Mouse (Mus musculus): ENCODE results near the gene Fra10ac1. TPM values are rescaled to one million over a fixed set of nuclear protein-coding genes. Genes with fewer than 3 reads are reported as not detected.
A peak's percentile ranks its signal among the peaks of the same experiment; 100 is the strongest.

Fra10ac1 gene
- total RNA-seq, 2 experiments from 2014 or later, result 10.5 to 15.7 TPM

DNA sequence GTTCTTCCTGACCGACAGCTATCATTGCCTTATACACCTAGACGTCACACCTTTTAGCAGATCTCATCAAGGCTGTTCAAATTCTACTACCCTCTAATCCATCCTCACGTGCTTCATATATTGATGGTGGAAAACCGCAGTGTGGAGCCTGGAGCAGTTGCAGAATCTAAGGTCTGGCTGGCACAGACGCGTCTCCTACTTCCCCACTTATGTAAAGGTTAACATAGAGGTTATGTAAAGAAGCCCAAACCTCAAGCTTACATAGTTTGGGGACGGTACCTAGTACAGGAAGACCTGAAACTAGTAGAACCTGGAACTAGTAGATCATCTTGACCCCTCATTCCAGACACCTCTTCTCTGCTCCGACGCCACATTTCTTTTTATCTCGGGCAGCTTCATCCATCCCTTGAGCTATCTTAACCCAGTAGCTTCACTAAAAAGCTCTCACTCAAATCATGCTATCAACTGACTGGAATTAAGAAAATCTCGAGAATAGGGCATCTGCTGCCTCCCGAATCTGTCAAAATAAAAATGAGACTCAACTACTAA, 526 bp downstream of the Fra10ac1 start:
- Histone ChIP-seq H3K27ac (peak overlapping the region; percentile 91), H3K4me3 (peak overlapping the region; percentile 85)
- intact Hi-C loops (cut with DNase I), result loop anchor here (10.0 kb wide), 1 partner anchor 591 kb away; the partner anchor contains the start of gene Noc3l
- no peak for DNase-seq
- no peak for TF ChIP-seq CTCF (IDR thresholded peaks at IDR 0.05)

DNA sequence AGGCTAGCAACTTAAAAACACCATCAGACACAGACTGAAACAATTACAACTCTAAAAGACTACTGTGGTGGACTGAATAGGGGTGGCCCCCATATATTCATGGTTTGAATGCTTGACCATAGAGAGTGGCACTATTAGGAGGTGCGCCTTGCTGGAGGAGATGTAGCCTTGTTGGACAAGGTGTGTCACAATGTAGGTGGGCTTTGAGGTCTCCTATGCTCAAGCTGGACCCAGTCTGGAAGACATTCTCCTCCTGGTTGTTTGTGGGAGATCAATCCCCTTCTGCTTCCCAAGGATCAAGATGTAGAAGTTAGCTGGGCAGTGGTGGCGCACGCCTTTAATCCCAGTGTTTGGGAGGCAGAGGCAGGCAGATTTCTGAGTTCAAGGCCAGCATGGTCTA, 6.3 kb downstream of the Fra10ac1 start:
- Histone ChIP-seq H3K4me3 (no peak overlapping the region), H3K27ac (no peak overlapping the region)
- no peak for TF ChIP-seq CTCF (IDR thresholded peaks at IDR 0.05)
- intact Hi-C loops (cut with DNase I), result no loop called here
- no peak for DNase-seq

DNA sequence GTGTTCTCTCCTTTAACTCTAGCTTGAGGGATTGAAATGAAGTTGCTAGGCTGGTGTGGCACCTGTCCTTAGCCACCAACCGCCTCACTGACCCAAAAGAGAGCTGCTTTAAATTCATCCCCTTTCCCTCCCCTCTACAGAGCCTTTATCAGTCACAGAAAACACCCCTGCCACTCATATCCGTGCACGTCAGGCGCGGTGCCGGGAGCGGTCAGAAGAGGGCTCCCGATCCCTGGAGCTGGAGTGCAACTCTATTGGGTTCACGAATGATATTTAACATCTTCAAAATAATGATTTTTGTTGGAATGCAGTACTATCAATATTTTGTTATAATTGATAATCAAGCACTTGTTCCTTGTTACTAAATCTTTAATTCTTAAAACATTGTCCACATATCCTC, 17.3 kb downstream of the Fra10ac1 start:
- no peak overlapping the region for H3K4me3 ChIP-seq
- TF ChIP-seq CTCF (IDR thresholded peaks at IDR 0.05), result peak; percentile 25; the same call in 1 of the 2 replicates
- intact Hi-C loops (cut with DNase I), result no loop called here
- H3K27ac ChIP-seq, result no peak overlapping the region
- DNase-seq, result no peak

DNA sequence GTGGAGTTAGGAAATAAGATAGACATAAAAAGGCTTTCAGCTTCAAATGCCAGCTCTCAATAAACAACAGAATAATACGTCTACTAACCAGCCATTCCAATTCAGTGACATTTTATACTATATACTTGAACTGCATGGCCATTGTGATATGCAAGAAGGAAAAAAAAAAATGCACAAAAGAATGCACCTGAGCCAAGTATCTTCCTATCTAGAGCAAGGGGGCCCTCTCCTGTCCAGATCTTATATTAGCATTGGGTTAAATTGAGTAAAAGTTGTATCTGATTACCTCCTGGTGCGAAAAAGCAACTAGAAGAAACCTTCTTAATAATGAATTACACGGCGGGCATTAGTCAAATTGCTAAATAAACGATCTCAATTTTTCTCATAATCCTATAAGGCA, 25.2 kb downstream of the Fra10ac1 start:
- Histone ChIP-seq H3K27ac (no peak overlapping the region), H3K4me3 (no peak overlapping the region)
- peak; percentile 32; the same call in 1 of the 2 replicates for TF ChIP-seq CTCF (IDR thresholded peaks at IDR 0.05)
- intact Hi-C loops (cut with DNase I), result no loop called here
- DNase-seq, result no peak

DNA sequence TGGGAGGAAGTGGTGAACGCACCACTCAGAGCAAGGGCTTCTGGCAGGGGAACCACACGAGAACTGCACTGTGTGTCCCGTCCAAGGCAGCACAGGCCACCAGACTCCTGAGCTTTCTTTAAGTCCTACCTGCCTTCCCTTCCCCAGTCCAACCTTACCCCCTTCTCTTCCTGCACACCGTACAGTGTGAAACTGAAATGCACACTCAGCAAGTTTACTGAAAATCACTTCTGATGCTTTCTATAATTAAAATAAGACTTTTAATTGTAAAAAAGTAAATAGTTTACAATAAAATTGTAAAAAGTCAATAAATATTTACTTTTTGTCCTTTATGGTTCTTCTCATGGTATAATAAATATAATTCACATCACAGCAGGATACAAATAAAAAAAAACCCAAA, 28.7 kb downstream of the Fra10ac1 start:
- Histone ChIP-seq H3K27ac (no peak overlapping the region), H3K4me3 (no peak overlapping the region)
- intact Hi-C loops (cut with DNase I), result no loop called here
- no peak for DNase-seq
- TF ChIP-seq CTCF (IDR thresholded peaks at IDR 0.05), result no peak

DNA sequence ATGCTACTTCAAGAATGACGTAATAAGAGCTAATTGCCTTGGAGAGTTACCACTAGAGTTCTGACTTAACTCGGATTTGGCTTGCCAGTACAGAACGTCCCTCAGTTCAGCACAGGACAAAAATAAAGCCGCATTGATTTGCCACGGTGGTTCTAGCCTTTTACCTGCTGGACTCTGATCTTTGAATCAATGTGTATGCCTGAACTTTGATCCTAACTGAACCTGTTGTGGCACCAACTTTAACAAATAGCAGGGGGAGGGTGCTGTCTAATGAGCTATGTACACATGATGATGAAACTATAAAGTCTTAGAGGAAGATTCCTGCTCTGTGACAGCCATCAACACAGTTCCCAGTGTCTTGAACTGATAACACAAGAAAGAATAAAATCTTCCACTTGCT, 32.5 kb downstream of the Fra10ac1 start:
- Histone ChIP-seq H3K4me3 (no peak overlapping the region), H3K27ac (no peak overlapping the region)
- intact Hi-C loops (cut with DNase I), result no loop called here
- no peak for DNase-seq
- no peak for TF ChIP-seq CTCF (IDR thresholded peaks at IDR 0.05)

DNA sequence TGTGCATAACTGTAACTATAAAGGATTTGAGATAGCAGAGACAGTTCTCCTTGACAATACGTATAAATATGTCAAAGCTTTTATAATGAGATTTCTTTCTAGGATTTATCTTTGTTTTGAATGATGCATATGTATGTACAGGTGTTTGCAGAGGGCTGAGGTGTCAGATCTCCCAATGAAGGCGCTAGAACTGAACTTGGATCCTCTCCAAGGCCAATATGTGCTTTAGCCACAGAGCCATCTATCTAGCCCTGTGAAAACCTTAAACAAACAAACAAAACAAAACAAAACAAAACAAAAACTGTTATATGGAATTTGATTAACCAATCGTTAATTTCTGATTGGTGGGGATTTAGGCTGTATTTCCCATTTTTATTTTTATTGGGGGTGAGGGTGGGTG, 33.4 kb downstream of the Fra10ac1 start:
- intact Hi-C loops (cut with DNase I), result no loop called here
- no peak for DNase-seq
- no peak for TF ChIP-seq CTCF (IDR thresholded peaks at IDR 0.05)
- no peak overlapping the region for H3K27ac ChIP-seq
- H3K4me3 ChIP-seq, result no peak overlapping the region

DNA sequence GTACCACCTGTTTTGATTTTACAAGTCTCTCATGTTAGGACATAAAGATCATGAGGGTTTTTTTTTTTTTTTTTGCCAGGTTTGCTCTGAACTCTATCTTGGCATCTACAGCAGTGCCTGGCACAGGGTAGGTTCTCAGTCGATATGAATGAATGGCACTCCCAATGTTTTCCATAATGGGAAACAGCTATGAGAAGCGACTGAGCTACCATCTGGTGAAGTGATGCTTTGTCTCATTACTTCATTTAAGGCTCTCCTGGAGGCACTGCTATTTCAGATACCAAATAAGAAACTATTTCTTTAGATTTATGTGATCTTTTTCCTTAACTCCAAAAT, 36.6 kb downstream of the Fra10ac1 start:
- no peak overlapping the region for H3K27ac ChIP-seq
- DNase-seq, result no peak
- no peak for TF ChIP-seq CTCF (IDR thresholded peaks at IDR 0.05)
- no peak overlapping the region for H3K4me3 ChIP-seq
- intact Hi-C loops (cut with DNase I), result loop anchor here (10.0 kb wide), 1 partner anchor 233 kb away; no protein-coding TSS in a partner anchor

DNA sequence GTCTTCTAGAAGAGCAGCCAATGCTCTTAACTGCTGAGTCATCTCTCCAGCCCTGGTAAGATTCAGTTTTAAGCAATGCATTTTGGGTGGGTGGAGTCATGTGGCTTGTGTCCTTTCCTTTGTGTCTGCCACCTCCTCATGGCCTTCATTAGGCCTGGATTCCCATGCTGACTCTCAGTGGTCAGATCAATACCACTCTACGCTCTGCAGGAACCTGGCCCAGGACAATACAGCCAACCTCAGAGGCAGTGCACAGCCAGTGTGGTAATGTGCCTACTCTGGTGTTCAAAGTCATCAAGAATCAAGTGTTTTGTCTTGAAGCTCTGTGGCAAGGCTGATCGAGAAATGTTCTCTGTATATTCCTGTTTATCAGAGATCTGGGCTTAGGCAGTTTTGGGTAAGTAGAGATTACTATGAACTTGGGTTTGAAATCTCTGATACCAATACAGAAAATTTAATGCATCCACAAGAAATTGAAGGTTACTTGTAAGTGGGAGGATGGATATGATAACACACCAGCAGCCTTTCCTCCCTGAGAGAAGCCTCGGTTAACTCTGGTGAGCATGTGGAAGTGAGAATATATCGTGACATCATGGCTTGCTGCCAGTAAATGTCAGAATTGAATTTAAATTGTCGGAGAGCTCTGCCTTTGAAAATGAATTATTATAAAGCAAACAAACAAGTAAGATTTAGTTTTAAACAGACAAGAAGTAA, 37.2 kb downstream of the Fra10ac1 start:
- DNase-seq, result no peak
- intact Hi-C loops (cut with DNase I), result loop anchor here (10.0 kb wide), 1 partner anchor 232 kb away; no protein-coding TSS in a partner anchor
- Histone ChIP-seq H3K4me3 (no peak overlapping the region), H3K27ac (no peak overlapping the region)
- no peak for TF ChIP-seq CTCF (IDR thresholded peaks at IDR 0.05)

DNA sequence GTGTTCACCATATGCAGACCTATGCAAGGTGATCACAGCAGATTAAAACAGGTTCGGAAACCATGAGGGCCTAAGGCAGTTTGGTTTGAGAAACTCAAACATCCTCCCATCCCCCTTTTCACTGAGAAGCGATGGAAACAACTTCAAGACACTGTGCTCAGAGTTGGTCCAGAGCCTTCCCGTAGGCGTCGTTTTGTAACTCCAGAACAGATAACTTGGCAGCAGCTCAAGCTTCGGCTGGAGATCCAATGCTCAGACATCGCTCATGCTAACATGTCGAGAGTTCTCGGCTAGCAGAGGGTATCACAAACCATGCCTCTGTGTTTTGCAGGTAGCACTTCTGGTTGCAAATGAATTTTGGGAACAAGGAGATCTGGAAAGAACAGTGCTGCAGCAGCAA, 44.3 kb downstream of the Fra10ac1 start:
- no peak for DNase-seq
- intact Hi-C loops (cut with DNase I), result loop anchor here (10.0 kb wide), 1 partner anchor 225 kb away; no protein-coding TSS in a partner anchor
- Histone ChIP-seq H3K4me3 (no peak overlapping the region), H3K27ac (no peak overlapping the region)
- no peak for TF ChIP-seq CTCF (IDR thresholded peaks at IDR 0.05)

DNA sequence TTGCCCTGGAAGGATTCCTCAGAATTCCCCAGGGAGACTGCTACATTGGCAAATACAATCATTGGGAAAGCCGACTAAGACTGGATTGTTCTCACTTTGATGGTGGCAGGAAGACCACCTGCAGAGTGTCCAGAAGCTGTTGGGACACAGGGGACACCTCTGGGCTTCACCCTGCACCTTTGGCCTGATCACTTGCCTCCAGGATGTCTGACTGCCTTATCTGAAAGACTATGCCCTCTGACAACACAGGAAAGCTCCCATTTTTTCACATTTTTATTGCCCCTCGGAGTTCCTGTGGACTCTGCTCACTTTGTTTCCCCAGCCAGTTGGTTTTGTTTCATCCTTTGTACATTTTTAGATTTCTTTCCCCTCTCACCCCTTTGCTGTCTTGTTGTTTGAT, 59.3 kb downstream of the Fra10ac1 start:
- no peak for TF ChIP-seq CTCF (IDR thresholded peaks at IDR 0.05)
- intact Hi-C loops (cut with DNase I), result no loop called here
- no peak for DNase-seq
- Histone ChIP-seq H3K4me3 (no peak overlapping the region), H3K27ac (no peak overlapping the region)

DNA sequence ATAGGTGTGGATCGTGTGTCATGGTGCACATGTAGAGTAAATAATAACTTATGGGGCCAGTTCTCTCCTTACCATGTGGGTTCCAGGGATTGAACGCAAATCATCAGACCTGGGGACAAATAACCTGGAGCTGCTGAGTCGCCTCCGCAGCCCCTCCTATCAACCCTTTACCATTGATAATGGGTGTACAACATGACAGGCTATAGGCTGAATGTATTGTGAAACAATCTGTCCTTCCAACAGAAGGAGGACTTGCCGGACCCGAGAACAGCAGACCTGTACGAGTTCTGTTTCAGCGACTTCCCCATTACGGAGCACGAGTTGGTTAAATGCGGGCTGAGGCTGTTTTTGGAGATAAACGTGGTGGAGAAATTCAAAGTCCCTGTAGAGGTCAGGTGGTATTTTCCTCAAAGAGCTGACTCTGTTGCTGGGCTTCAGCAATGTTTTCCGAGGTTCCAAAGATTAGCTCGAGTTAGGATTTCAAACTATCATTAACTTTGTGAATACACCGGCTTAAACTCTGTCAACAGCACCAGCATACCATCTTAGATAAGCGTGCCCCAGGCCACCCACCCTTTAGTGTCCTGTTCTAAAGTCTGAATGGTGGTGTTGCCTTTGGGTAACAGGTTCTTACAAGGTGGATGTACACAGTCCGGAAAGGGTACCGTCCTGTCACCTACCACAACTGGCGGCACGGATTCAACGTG, 62.2 kb downstream of the Fra10ac1 start:
- H3K4me3 ChIP-seq, result no peak overlapping the region
- intact Hi-C loops (cut with DNase I), result no loop called here
- no peak for TF ChIP-seq CTCF (IDR thresholded peaks at IDR 0.05)
- no peak overlapping the region for H3K27ac ChIP-seq
- no peak for DNase-seq

DNA sequence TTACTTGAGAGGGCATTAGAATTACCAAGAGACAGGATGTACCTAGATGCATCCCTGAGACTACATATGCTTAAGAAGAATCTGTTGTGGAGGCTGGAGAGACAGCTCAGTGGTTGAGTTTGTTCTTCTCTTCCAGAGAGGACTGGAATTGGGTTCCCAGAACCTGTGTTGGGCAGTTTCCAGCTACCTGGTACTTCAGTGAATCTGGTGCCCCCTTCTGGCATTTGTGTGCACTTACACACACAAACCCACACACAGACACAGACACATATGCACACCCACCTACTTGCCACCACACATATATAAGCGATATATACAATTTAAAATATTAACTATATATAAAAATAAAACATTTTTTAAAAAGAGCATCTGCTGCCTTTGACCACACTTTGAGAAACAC, 67.7 kb downstream of the Fra10ac1 start:
- intact Hi-C loops (cut with DNase I), result no loop called here
- no peak for TF ChIP-seq CTCF (IDR thresholded peaks at IDR 0.05)
- DNase-seq, result no peak
- no peak overlapping the region for H3K4me3 ChIP-seq
- no peak overlapping the region for H3K27ac ChIP-seq

All from gastrocnemius, adult 2 months (tissue).